Mouse (Mus musculus) testis, adult 2 months (tissue): Measurements from ENCODE around the gene Dcakd. TPM values are rescaled to one million over a fixed set of nuclear protein-coding genes. Genes with fewer than 3 reads are reported as not detected.

ENCODE experiments used
- H3K27ac ChIP-seq: fragments of 200-500 bp; 2 replicates; pipeline ENCODE4 v1.5.1; 2012; ENCODE audit warnings: low read depth, low read length; ENCODE audit not compliant: control insufficient read depth, insufficient read depth
- H3K27me3 ChIP-seq: fragments of 200-500 bp; 2 replicates; pipeline ENCODE4 v1.6.1; 2012; ENCODE audit warnings: mild to moderate bottlenecking, low read length, moderate library complexity; ENCODE audit not compliant: control insufficient read depth, insufficient read depth
- H3K36me3 ChIP-seq: fragments of 200-500 bp; 2 replicates; pipeline ENCODE4 v1.6.1; 2012; ENCODE audit warnings: mild to moderate bottlenecking, low read length; ENCODE audit not compliant: control insufficient read depth, insufficient read depth
- H3K4me1 ChIP-seq: fragments of 200-500 bp; 2 replicates; pipeline ENCODE4 v1.6.1; 2012; ENCODE audit warnings: low read length; ENCODE audit not compliant: control insufficient read depth, insufficient read depth
- H3K4me3 ChIP-seq: fragments of 200-500 bp; 2 replicates; pipeline ENCODE4 v1.5.1; 2012; ENCODE audit warnings: low read depth, mild to moderate bottlenecking, low read length, moderate library complexity, mixed read lengths; ENCODE audit not compliant: control insufficient read depth
- CTCF ChIP-seq: fragments of 200-500 bp; IDR thresholded peaks from 2 replicates; pipeline ENCODE4 v1.5.1; 2012; ENCODE audit warnings: low read depth, mild to moderate bottlenecking, inconsistent platforms, low read length, moderate library complexity; ENCODE audit not compliant: control insufficient read depth, insufficient read depth, insufficient replicate concordance
- POLR2A ChIP-seq: fragments of 200-500 bp; IDR thresholded peaks from 2 replicates; pipeline ENCODE4 v1.6.1; 2012; ENCODE audit warnings: low read depth, mild to moderate bottlenecking, inconsistent platforms, low read length, moderate library complexity; ENCODE audit not compliant: control insufficient read depth
- polyA plus RNA-seq: library from polyadenylated mRNA; depleted of rRNA; stranded (reverse); fragments of >200 nt; gene quantifications from 2 replicates; pipeline ENCODE4 v1.2.3, GENCODE M21; 2012

Gene Dcakd
- polyA plus RNA-seq, 1 experiment: 26.8 TPM

GRCm38 (mm10) chr11:102958870-102959269 lies 69.3 kb downstream of the Dcakd start:
- no peak overlapping the region for H3K27ac ChIP-seq
- H3K27me3 ChIP-seq: no peaks in the 10 kb centered on the region
- TF ChIP-seq POLR2A: no peak
- TF ChIP-seq CTCF: no peak
- no peak overlapping the region for H3K4me3 ChIP-seq
- peaks cover 11% of the 10 kb centered on the region for H3K4me1 ChIP-seq
- no peaks in the 10 kb centered on the region for H3K36me3 ChIP-seq

GRCm38 (mm10) chr11:102958431-102958830 lies 69.7 kb downstream of the Dcakd start:
- H3K4me3 ChIP-seq: no peak overlapping the region
- H3K27me3 ChIP-seq: no peaks in the 10 kb centered on the region
- no peak overlapping the region for H3K27ac ChIP-seq
- no peak for TF ChIP-seq POLR2A
- no peak for TF ChIP-seq CTCF
- H3K4me1 ChIP-seq: peaks cover 6% of the 10 kb centered on the region
- no peaks in the 10 kb centered on the region for H3K36me3 ChIP-seq

GRCm38 (mm10) chr11:102957692-102958091 lies 70.4 kb downstream of the Dcakd start:
- no peak overlapping the region for H3K27ac ChIP-seq
- no peaks in the 10 kb centered on the region for H3K27me3 ChIP-seq
- no peaks in the 10 kb centered on the region for H3K36me3 ChIP-seq
- no peak overlapping the region for H3K4me3 ChIP-seq
- H3K4me1 ChIP-seq: no peaks in the 10 kb centered on the region
- no peak for TF ChIP-seq CTCF
- TF ChIP-seq POLR2A: no peak

GRCm38 (mm10) chr11:102956962-102957614 lies 71.0 kb downstream of the Dcakd start:
- Histone ChIP-seq H3K4me3 (no peak overlapping the region), H3K27me3 (no peaks in the 10 kb centered on the region), H3K4me1 (no peaks in the 10 kb centered on the region), H3K36me3 (no peaks in the 10 kb centered on the region), H3K27ac (no peak overlapping the region)
- TF ChIP-seq POLR2A (no peak), CTCF (no peak)

GRCm38 (mm10) chr11:102952922-102953321 lies 75.2 kb downstream of the Dcakd start:
- Histone ChIP-seq H3K4me1 (peaks cover 8% of the 10 kb centered on the region), H3K4me3 (no peak overlapping the region), H3K27ac (no peak overlapping the region), H3K36me3 (no peaks in the 10 kb centered on the region), H3K27me3 (no peaks in the 10 kb centered on the region; the same call in 1 of the 2 replicates)
- no peak for TF ChIP-seq CTCF
- TF ChIP-seq POLR2A: no peak

GRCm38 (mm10) chr11:102948043-102948961 lies 79.8 kb downstream of the Dcakd start:
- no peaks in the 10 kb centered on the region; the same call in none of the 2 replicates for H3K27me3 ChIP-seq
- H3K27ac ChIP-seq: no peak overlapping the region

GRCm38 (mm10) chr11:102946992-102947343 lies 81.2 kb downstream of the Dcakd start:
- TF ChIP-seq POLR2A (no peak), CTCF (no peak)
- H3K36me3 ChIP-seq: no peaks in the 10 kb centered on the region
- peak overlapping the region; percentile 30; the same call in 1 of the 2 replicates for H3K4me3 ChIP-seq
- no peaks in the 10 kb centered on the region; the same call in none of the 2 replicates for H3K27me3 ChIP-seq
- peaks cover 16% of the 10 kb centered on the region for H3K4me1 ChIP-seq
- no peak overlapping the region for H3K27ac ChIP-seq

More at GRCm38 (mm10) chr11:102948043-102948961, 79.8 kb downstream of the Dcakd start:
- peak overlapping the region; percentile 43 for H3K4me3 ChIP-seq
- TF ChIP-seq CTCF (no peak), POLR2A (no peak)
- no peaks in the 10 kb centered on the region for H3K36me3 ChIP-seq
- H3K4me1 ChIP-seq: peaks cover 16% of the 10 kb centered on the region
